Mouse (Mus musculus): Measurements from ENCODE around the gene Krba1.

Gene Krba1

GRCm38 (mm10) chr6:48399906-48400305, 4.5 kb downstream of the Krba1 start:
- Histone ChIP-seq H3K36me3 (ENCODE audit: insufficient read depth, low read length) (peaks cover 39% of the 10 kb centered on the region), H3K27me3 (ENCODE audit: insufficient read depth, low read length) (peaks cover 2% of the 10 kb centered on the region; the same call in 1 of the 2 replicates), H3K9me3 (ENCODE audit: low read length) (no peaks in the 10 kb centered on the region), H3K4me3 (replicated peaks; ENCODE audit: low read length) (no peak overlapping the region), H3K4me1 (replicated peaks; ENCODE audit: low read depth, low read length) (peaks cover 36% of the 10 kb centered on the region)
- no peak for TF ChIP-seq NANOG (IDR thresholded peaks at IDR 0.05; ENCODE audit: borderline replicate concordance, low read length)
- TF ChIP-seq CTCF (conservative IDR thresholded peaks at IDR 0.05; ENCODE audit: low read length): no peak
- no peak for TF ChIP-seq POU5F1 (IDR thresholded peaks at IDR 0.05; ENCODE audit: borderline replicate concordance, low read length)

DNA sequence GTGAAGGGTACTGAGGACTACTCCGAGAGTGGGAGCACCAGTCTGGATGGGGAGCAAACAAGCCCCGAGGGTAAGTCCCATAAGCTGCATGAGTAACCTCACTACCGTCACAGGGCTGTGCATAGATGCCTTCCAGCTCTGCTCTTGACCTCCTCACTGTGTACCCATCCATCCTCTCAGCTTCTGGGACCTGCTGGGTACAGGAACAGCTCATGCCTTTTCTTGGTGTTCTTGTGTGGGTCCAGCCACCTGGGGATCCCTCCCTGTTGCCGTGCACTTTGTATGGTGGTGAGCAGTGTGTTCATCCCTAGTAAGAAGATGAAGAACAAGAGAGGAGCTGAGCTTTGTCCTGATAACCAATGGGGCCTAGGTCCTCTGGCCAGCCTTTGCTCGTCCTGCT, 8.7 kb downstream of the Krba1 start:
- Histone ChIP-seq H3K27me3 (ENCODE audit: insufficient read depth, low read length) (no peaks in the 10 kb centered on the region), H3K4me3 (replicated peaks; ENCODE audit: low read length) (no peak overlapping the region), H3K9me3 (ENCODE audit: low read length) (no peaks in the 10 kb centered on the region), H3K4me1 (replicated peaks; ENCODE audit: low read depth, low read length) (peaks cover 17% of the 10 kb centered on the region), H3K36me3 (ENCODE audit: insufficient read depth, low read length) (peaks cover 70% of the 10 kb centered on the region)
- TF ChIP-seq POU5F1 (IDR thresholded peaks at IDR 0.05; ENCODE audit: borderline replicate concordance, low read length) (no peak), NANOG (IDR thresholded peaks at IDR 0.05; ENCODE audit: borderline replicate concordance, low read length) (no peak), CTCF (conservative IDR thresholded peaks at IDR 0.05; ENCODE audit: low read length) (no peak)

GRCm38 (mm10) chr6:48409726-48410343, 14.4 kb downstream of the Krba1 start:
- H3K4me1 ChIP-seq (replicated peaks; ENCODE audit: low read depth, low read length): peaks cover 9% of the 10 kb centered on the region
- TF ChIP-seq NANOG (IDR thresholded peaks at IDR 0.05; ENCODE audit: borderline replicate concordance, low read length) (no peak), CTCF (conservative IDR thresholded peaks at IDR 0.05; ENCODE audit: low read length) (no peak), POU5F1 (IDR thresholded peaks at IDR 0.05; ENCODE audit: borderline replicate concordance, low read length) (no peak)

DNA sequence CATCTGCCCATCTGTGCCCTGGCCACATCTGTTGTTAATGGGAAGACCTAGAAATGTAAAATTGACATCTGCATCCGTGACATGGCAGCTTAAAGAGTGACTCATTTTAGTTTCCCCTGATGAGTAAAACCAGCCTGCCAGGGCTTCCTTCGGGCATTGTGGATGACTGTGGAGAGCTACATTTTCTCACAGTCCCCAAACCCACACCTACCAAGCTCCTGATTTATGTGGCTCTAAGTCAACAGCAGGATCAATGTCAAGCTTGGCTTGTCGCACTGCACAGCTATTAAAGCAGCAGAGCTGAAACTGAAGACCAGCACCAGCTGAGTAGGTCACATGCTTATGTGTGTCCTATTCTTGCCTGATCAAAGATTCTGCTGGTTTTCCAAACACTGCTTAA, 15.2 kb downstream of the Krba1 start:
- TF ChIP-seq NANOG (IDR thresholded peaks at IDR 0.05; ENCODE audit: borderline replicate concordance, low read length): no peak
- TF ChIP-seq CTCF (conservative IDR thresholded peaks at IDR 0.05; ENCODE audit: low read length): no peak
- no peak for TF ChIP-seq POU5F1 (IDR thresholded peaks at IDR 0.05; ENCODE audit: borderline replicate concordance, low read length)
- no peaks in the 10 kb centered on the region for H3K27me3 ChIP-seq (ENCODE audit: insufficient read depth, low read length)
- peaks cover 99% of the 10 kb centered on the region for H3K36me3 ChIP-seq (ENCODE audit: insufficient read depth, low read length)
- no peaks in the 10 kb centered on the region for H3K9me3 ChIP-seq (ENCODE audit: low read length)
- H3K4me1 ChIP-seq (replicated peaks; ENCODE audit: low read depth, low read length): peaks cover 9% of the 10 kb centered on the region
- H3K4me3 ChIP-seq (replicated peaks; ENCODE audit: low read length): no peak overlapping the region

More at GRCm38 (mm10) chr6:48409726-48410343, 14.4 kb downstream of the Krba1 start:
- Histone ChIP-seq H3K9me3 (ENCODE audit: low read length) (no peaks in the 10 kb centered on the region), H3K4me3 (replicated peaks; ENCODE audit: low read length) (no peak overlapping the region), H3K36me3 (ENCODE audit: insufficient read depth, low read length) (peaks cover 99% of the 10 kb centered on the region), H3K27me3 (ENCODE audit: insufficient read depth, low read length) (no peaks in the 10 kb centered on the region)

DNA sequence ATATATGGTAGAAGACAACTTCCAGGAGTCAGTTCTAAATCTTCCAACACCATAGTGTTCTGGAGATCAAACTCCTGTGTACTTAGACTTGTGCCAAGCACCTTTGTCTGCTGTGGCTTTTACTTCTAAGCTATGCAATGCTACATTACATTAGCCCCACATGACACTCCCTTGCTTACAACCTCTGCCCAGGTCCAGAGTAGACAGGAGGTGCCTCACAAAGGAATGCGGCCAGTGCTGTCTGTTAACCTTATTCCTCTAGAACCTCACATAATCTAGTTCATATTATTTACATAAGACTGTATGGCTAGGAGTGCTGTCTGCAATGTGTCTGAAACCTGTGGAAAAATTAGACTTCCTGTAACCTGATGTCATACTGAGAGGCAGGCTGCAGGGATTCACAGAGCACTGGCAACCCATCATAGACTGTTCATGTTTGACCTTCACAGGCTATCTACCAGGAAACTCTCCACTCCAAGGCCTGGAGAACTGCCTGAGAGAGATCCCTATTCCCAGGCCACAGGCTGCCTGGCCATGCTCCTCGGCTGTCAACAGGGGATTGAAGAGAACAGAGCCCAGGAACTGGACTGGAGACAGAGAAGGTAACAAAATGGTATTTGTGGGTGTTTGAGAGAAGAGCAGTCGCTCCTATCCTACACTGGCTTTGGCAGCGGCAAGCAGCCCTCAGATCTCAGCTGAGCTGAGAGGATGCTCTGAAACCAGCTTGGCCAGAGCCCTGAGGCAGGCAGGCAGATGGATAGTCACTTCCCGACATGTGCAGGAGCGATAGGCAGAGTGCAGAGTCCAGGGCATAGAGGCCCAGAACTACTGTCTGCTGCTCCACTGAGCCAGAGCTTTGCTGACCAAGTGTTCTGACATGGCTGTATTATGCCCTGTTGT, 16.1 kb downstream of the Krba1 start:
- Histone ChIP-seq H3K4me1 (replicated peaks; ENCODE audit: low read depth, low read length) (peaks cover 9% of the 10 kb centered on the region), H3K27me3 (ENCODE audit: insufficient read depth, low read length) (no peaks in the 10 kb centered on the region), H3K9me3 (ENCODE audit: low read length) (no peaks in the 10 kb centered on the region), H3K36me3 (ENCODE audit: insufficient read depth, low read length) (peaks cover 99% of the 10 kb centered on the region), H3K4me3 (replicated peaks; ENCODE audit: low read length) (no peak overlapping the region)
- no peak for TF ChIP-seq POU5F1 (IDR thresholded peaks at IDR 0.05; ENCODE audit: borderline replicate concordance, low read length)
- no peak for TF ChIP-seq NANOG (IDR thresholded peaks at IDR 0.05; ENCODE audit: borderline replicate concordance, low read length)
- no peak for TF ChIP-seq CTCF (conservative IDR thresholded peaks at IDR 0.05; ENCODE audit: low read length)

DNA sequence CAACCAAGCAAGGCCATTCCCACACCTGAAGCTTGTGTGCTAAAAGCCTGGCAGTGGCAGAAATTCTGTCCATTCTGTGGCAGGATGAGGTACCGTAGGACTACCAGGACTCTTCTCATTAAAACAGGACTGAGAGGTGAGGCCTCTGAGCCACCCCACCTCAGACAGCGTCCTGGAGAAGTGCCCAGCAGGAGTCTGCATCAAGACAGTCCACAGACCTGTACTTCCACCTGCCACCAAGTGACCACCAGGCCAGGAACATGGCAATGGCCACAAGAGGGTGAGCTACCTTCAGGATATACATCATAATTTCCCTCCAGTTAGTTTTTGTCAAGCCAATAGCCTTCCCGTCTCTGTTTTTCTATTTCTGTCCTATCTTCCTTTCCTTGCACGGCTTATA, 16.8 kb downstream of the Krba1 start:
- Histone ChIP-seq H3K4me1 (replicated peaks; ENCODE audit: low read depth, low read length) (peaks cover 9% of the 10 kb centered on the region), H3K36me3 (ENCODE audit: insufficient read depth, low read length) (peaks cover 99% of the 10 kb centered on the region), H3K27me3 (ENCODE audit: insufficient read depth, low read length) (no peaks in the 10 kb centered on the region), H3K4me3 (replicated peaks; ENCODE audit: low read length) (no peak overlapping the region), H3K9me3 (ENCODE audit: low read length) (no peaks in the 10 kb centered on the region)
- TF ChIP-seq NANOG (IDR thresholded peaks at IDR 0.05; ENCODE audit: borderline replicate concordance, low read length): no peak
- no peak for TF ChIP-seq CTCF (conservative IDR thresholded peaks at IDR 0.05; ENCODE audit: low read length)
- TF ChIP-seq POU5F1 (IDR thresholded peaks at IDR 0.05; ENCODE audit: borderline replicate concordance, low read length): no peak

DNA sequence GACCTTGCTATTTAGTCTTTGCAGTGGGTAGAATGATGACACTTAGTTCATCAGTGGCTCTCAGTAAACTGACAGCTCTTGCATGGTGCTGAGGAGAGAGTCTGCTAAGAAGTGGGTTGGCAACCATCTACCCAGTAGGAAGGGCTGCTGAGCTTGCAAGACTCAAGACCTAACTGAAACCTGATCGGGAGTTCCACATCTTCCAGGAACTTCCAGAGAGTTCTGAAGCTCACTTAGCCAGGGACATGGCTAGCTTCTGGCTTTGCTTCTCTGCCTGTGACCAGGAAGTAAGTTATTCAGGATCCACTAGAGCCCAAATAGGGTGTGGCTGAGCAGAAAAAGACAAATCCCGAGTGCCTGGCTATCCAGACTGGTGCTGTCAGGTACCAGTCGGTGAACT, 17.3 kb downstream of the Krba1 start:
- H3K27me3 ChIP-seq (ENCODE audit: insufficient read depth, low read length): no peaks in the 10 kb centered on the region
- H3K9me3 ChIP-seq (ENCODE audit: low read length): no peaks in the 10 kb centered on the region
- peaks cover 99% of the 10 kb centered on the region for H3K36me3 ChIP-seq (ENCODE audit: insufficient read depth, low read length)
- H3K4me1 ChIP-seq (replicated peaks; ENCODE audit: low read depth, low read length): peaks cover 9% of the 10 kb centered on the region
- no peak overlapping the region for H3K4me3 ChIP-seq (replicated peaks; ENCODE audit: low read length)
- no peak for TF ChIP-seq NANOG (IDR thresholded peaks at IDR 0.05; ENCODE audit: borderline replicate concordance, low read length)
- no peak for TF ChIP-seq CTCF (conservative IDR thresholded peaks at IDR 0.05; ENCODE audit: low read length)
- TF ChIP-seq POU5F1 (IDR thresholded peaks at IDR 0.05; ENCODE audit: borderline replicate concordance, low read length): no peak

DNA sequence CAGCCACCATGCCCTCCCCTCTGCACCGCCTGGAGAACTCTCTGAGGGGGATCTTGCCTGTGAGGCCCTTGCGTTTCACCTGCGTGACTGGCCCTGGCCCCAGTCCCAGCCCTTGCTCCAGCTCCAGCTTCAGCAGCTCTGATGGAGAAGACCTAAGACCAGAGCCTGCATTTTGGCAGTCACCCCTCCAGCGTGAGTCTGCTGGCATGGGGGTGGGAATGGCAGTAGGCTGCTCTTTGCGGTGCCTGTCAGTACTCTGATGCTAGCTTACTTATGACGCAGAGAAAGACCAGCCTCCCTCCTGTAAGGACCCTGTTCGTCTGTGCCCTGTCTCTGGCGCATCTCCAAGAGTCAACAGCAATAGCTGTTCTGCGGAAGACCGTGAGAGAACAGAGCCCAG, 17.7 kb downstream of the Krba1 start:
- TF ChIP-seq POU5F1 (IDR thresholded peaks at IDR 0.05; ENCODE audit: borderline replicate concordance, low read length) (no peak), CTCF (conservative IDR thresholded peaks at IDR 0.05; ENCODE audit: low read length) (no peak), NANOG (IDR thresholded peaks at IDR 0.05; ENCODE audit: borderline replicate concordance, low read length) (no peak)
- Histone ChIP-seq H3K36me3 (ENCODE audit: insufficient read depth, low read length) (peaks cover 98% of the 10 kb centered on the region), H3K9me3 (ENCODE audit: low read length) (no peaks in the 10 kb centered on the region), H3K4me3 (replicated peaks; ENCODE audit: low read length) (no peak overlapping the region), H3K27me3 (ENCODE audit: insufficient read depth, low read length) (no peaks in the 10 kb centered on the region), H3K4me1 (replicated peaks; ENCODE audit: low read depth, low read length) (peaks cover 9% of the 10 kb centered on the region)
